Mouse (Mus musculus): ENCODE measurements around the gene Sp2.

Gene Sp2

GRCm38 (mm10) chr11:96912682-96913081 is 70.1 kb downstream of the Sp2 start:
- no peak for DNase-seq (ENCODE audit: low spot score in 2 of 2)

- DNase-seq (ENCODE audit: low spot score in 2 of 2), result peak; percentile 86 to 89
Observed at GRCm38 (mm10) chr11:96910003-96910402, 72.8 kb downstream of the Sp2 start.

- DNase-seq (ENCODE audit: low spot score in 2 of 2), result no peak
Observed at GRCm38 (mm10) chr11:96908594-96908993, 74.2 kb downstream of the Sp2 start.

- DNase-seq (ENCODE audit: low spot score in 2 of 2), result peak in 1 of 2 experiments; percentile 59
Observed at GRCm38 (mm10) chr11:96906431-96907161, 76.2 kb downstream of the Sp2 start.

Data from right cerebral cortex, postnatal 10 days (tissue).